Comparison of ENCODE assay signal across 8 mouse cellular contexts in genomic region chr10:76326304-76327006, GRCm38 (mm10). TPM values are rescaled to one million over a fixed set of nuclear protein-coding genes. Genes with fewer than 3 reads are reported as not detected.
DNase-seq lines count a peak whose midpoint lies in the region; ATAC-seq and TF ChIP-seq lines count a peak whose summit lies in the region.

No protein-coding gene starts in this region.

- no peaks in the 10 kb centered on the region for H3K4me1 ChIP-seq in spleen, adult 2 months (ENCODE audit: control insufficient read depth, insufficient read depth, insufficient read length)
- no peaks in the 10 kb centered on the region for H3K4me1 ChIP-seq in liver, postnatal 0 days (ENCODE audit: insufficient read depth)

- no peak for TF ChIP-seq EP300 in liver, postnatal 0 days (IDR thresholded peaks at IDR 0.05; ENCODE audit: low read depth)

- H3K9ac ChIP-seq in liver, postnatal 0 days (replicated peaks), result no peak overlapping the region

- H3K9me3 ChIP-seq in liver, postnatal 0 days (ENCODE audit: low read length), result no peaks in the 10 kb centered on the region

- no peaks in the 10 kb centered on the region for H3K27me3 ChIP-seq in spleen, adult 2 months (ENCODE audit: control insufficient read depth, insufficient read depth, low read length)
- no peaks in the 10 kb centered on the region for H3K27me3 ChIP-seq in liver, postnatal 0 days (ENCODE audit: insufficient read depth, low read length)

- H3K27ac ChIP-seq in gastrocnemius, adult 2 months, result no peak overlapping the region
- H3K27ac ChIP-seq in spleen, adult 2 months (ENCODE audit: insufficient read depth, low read length), result no peak overlapping the region
- no peak overlapping the region for H3K27ac ChIP-seq in liver, postnatal 0 days (ENCODE audit: low read depth)

- WGBS in spleen, adult 2 months, result 69% methylated on average over 6 of the region's 6 CpGs
- 70% methylated on average over 6 of the region's 6 CpGs for WGBS in liver, postnatal 0 days (ENCODE audit: insufficient replicate concordance)

- TF ChIP-seq POLR2A in spleen, adult 2 months (IDR thresholded peaks at IDR 0.05; ENCODE audit: low read depth, low read length), result no peak

- no peak overlapping the region for H3K4me2 ChIP-seq in liver, postnatal 0 days (ENCODE audit: low read depth, low read length)

- no peaks in the 10 kb centered on the region for H3K36me3 ChIP-seq in spleen, adult 2 months (ENCODE audit: control insufficient read depth, insufficient read depth, low read length)
- no peaks in the 10 kb centered on the region for H3K36me3 ChIP-seq in liver, postnatal 0 days (replicated peaks; ENCODE audit: insufficient read depth, low read length)

- no peak overlapping the region for H3K4me3 ChIP-seq in gastrocnemius, adult 2 months
- H3K4me3 ChIP-seq in spleen, adult 2 months (ENCODE audit: extremely low read depth, insufficient read depth, insufficient read length), result no peak overlapping the region
- H3K4me3 ChIP-seq in liver, postnatal 0 days (ENCODE audit: low read depth, low read length), result no peak overlapping the region

- peak; percentile 70 for TF ChIP-seq CTCF in gastrocnemius, adult 2 months (IDR thresholded peaks at IDR 0.05)
- TF ChIP-seq CTCF in spleen, adult 2 months (IDR thresholded peaks at IDR 0.05; ENCODE audit: extremely low read depth, insufficient read depth, insufficient read length, insufficient replicate concordance), result peak; percentile 49; the same call in 1 of the 2 replicates
- TF ChIP-seq CTCF in liver, postnatal 0 days (IDR thresholded peaks at IDR 0.05; ENCODE audit: low read depth), result peak; percentile 60

- peak; percentile 66 for DNase-seq in gastrocnemius, adult 2 months
- no peak for DNase-seq in gastrocnemius, postnatal 25 days
- DNase-seq in spleen, adult 2 months (ENCODE audit: low read depth in 1 of 2, low spot score in 2 of 2), result peak; percentile 30 to 41
- no peak for DNase-seq in spleen, adult 12 weeks (ENCODE audit: low spot score)
- DNase-seq in cerebellum, postnatal 36 days, result peak; percentile 37 to 39
- peak; percentile 41 for DNase-seq in liver, postnatal 0 days
- DNase-seq in thymus, postnatal 25 days, result peak; percentile 56
- no peak for DNase-seq in neural tube, embryonic 10.5 days (ENCODE audit: extremely low spot score, low spot score)

- no peak for ATAC-seq in liver, postnatal 0 days

- intact Hi-C loops in gastrocnemius, adult 2 months (cut with DNase I), result loop anchor here (1.0 kb wide), 1 partner anchor 97 kb away; no protein-coding TSS in a partner anchor

RNA-seq across cellular contexts. Expression of gene Dip2a, which starts 18.6 kb away (rescaled TPM):
- total RNA-seq in gastrocnemius, adult 2 months (2021), result 1 to 10 TPM; 3.8 to 5.0 TPM
- 1 to 10 TPM; 4.7 to 5.5 TPM for total RNA-seq in gastrocnemius, postnatal 25 days (2021)
- 6.9 and 7.1 TPM in 2 replicates for polyA plus RNA-seq in spleen, adult 2 months (2012; rRNA removed)
- polyA plus RNA-seq in liver, postnatal 0 days (2015; fragmentation: Nextera tagmentation; extraction: Ambion mirVana), result 0.67 and 0.97 TPM in 2 replicates

Comparison
In these comparisons a context has a peak if more than half of its experiments do, and no peak if none do; other contexts are left out.
1. DNase-seq: peak in gastrocnemius, adult 2 months (single experiment), spleen, adult 2 months (2 of 2), cerebellum, postnatal 36 days (2 of 2), liver, postnatal 0 days (single experiment) and thymus, postnatal 25 days (single experiment); none in gastrocnemius, postnatal 25 days (single experiment), spleen, adult 12 weeks (single experiment) and neural tube, embryonic 10.5 days (single experiment).
2. Peak in every context shown above with its lines, with median percentiles within 50 percentile points of each other: CTCF ChIP-seq.